ENCODE assay signal across 8 mouse cellular contexts in the genomic region with DNA sequence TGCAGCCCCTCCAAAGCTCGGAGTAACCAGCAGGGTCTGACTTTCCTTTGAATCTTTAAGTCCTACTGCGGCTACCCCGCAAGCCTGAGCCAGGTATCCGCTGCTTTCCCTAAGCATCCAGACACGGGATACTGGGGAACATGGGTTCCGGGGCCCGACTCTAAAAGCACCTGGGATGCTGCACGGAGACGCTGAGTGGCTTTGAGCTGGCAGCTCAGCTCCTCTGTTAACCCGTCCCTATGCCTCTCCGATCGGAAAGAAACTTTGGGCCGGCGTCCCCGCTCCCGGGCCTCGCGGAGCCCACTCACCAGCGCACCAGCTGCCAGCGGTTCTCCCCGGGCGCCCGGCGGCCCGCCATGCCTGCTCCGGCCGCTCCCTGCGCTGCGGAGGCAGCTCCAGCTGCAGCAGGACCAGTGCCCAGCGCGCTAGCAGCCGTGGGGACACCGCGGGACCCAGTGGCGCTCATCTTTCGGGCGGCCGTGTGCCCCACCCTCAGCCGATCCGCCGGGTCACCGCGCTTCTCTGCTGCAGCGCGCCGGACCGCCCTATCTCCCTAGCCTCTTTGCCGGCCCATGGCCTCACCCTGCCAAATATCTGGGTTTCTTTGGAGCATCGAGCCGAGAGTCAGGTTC. TPM values are rescaled to one million over a fixed set of nuclear protein-coding genes. Genes with fewer than 3 reads are reported as not detected.
DNase-seq lines count a peak whose midpoint lies in the region; ATAC-seq and TF ChIP-seq lines count a peak whose summit lies in the region.

A gene (minus strand): TSS at position 371 of the 632 bp plus-strand sequence.

- no peak for ATAC-seq in heart, embryonic 16.5 days (replicated peaks; ENCODE audit: extremely low read depth, insufficient read depth, low FRiP score)
- 0 out of 2 replicates have a peak, but pooled peaks have one; percentile 7 for ATAC-seq in midbrain, postnatal 0 days (ENCODE audit: low FRiP score)
- ATAC-seq in inflammation-experienced regulatory T-cells, adult 6 months, result no peak

- no peak for TF ChIP-seq CTCF in midbrain, postnatal 0 days (IDR thresholded peaks at IDR 0.05)

- 0 out of 2 replicates have a peak, but pooled peaks cover 10% of the 10 kb centered on the region for H3K4me1 ChIP-seq in heart, embryonic 16.5 days (ENCODE audit: control insufficient read depth, insufficient read depth, low read length)
- no peaks in the 10 kb centered on the region; the same call in 1 of the 2 replicates for H3K4me1 ChIP-seq in midbrain, postnatal 0 days (ENCODE audit: insufficient read depth, low read length)

- H3K27me3 ChIP-seq in heart, embryonic 16.5 days (ENCODE audit: control insufficient read depth, insufficient read depth, low read length), result peaks cover 34% of the 10 kb centered on the region
- peaks cover 25% of the 10 kb centered on the region; the same call in 1 of the 2 replicates for H3K27me3 ChIP-seq in midbrain, postnatal 0 days (ENCODE audit: insufficient read depth, low read length)

- no peaks in the 10 kb centered on the region for H3K9me3 ChIP-seq in heart, embryonic 16.5 days (replicated peaks; ENCODE audit: control insufficient read depth, low read length)
- H3K9me3 ChIP-seq in midbrain, postnatal 0 days (ENCODE audit: low read length), result no peaks in the 10 kb centered on the region

- H3K27ac ChIP-seq in heart, embryonic 16.5 days (ENCODE audit: low read length), result no peak within 1 kb of the TSS
- H3K27ac ChIP-seq in midbrain, postnatal 0 days (ENCODE audit: low read depth, low read length), result no peak within 1 kb of the TSS

- H3K4me2 ChIP-seq in heart, embryonic 16.5 days (ENCODE audit: low read depth, low read length), result peak within 1 kb of the TSS; percentile 74
- peak within 1 kb of the TSS; percentile 96 for H3K4me2 ChIP-seq in midbrain, postnatal 0 days (ENCODE audit: low read depth, low read length, poor library complexity, severe bottlenecking)

- peak within 1 kb of the TSS; percentile 42; the same call in 1 of the 2 replicates for H3K9ac ChIP-seq in heart, embryonic 16.5 days (ENCODE audit: low read length)
- H3K9ac ChIP-seq in midbrain, postnatal 0 days (replicated peaks; ENCODE audit: low read length, poor library complexity, severe bottlenecking), result peak within 1 kb of the TSS; percentile 55

- H3K36me3 ChIP-seq in heart, embryonic 16.5 days (ENCODE audit: control insufficient read depth, insufficient read depth), result no peaks in the 10 kb centered on the region
- no peaks in the 10 kb centered on the region for H3K36me3 ChIP-seq in midbrain, postnatal 0 days (ENCODE audit: insufficient read depth, low read length)

- H3K4me3 ChIP-seq in heart, embryonic 16.5 days (ENCODE audit: low read length), result peak within 1 kb of the TSS; percentile 48
- peak within 1 kb of the TSS; percentile 53 for H3K4me3 ChIP-seq in midbrain, postnatal 0 days (ENCODE audit: low read depth, low read length)

- DNase-seq in adrenal gland, adult (ENCODE audit: inconsistent age in 2 of 2, low spot score in 1 of 2), result peak; percentile 39 to 66
- no peak for DNase-seq in adrenal gland, adult 8-10 months
- peak; percentile 23 for DNase-seq in right cerebral cortex, postnatal 14 days
- DNase-seq in right cerebral cortex, postnatal 36 days (ENCODE audit: low spot score in 2 of 2), result no peak
- no peak for DNase-seq in left cerebral cortex, adult 8-10 months (ENCODE audit: low spot score in 2 of 2)
- DNase-seq in midbrain, postnatal 0 days (ENCODE audit: low spot score), result no peak

- WGBS in heart, embryonic 16.5 days, result 2% methylated on average over 50 of the region's 50 CpGs
- WGBS in midbrain, postnatal 0 days, result under 1% methylated on average over 50 of the region's 50 CpGs

RNA-seq across cellular contexts. Expression of the gene that starts here (rescaled TPM):
- total RNA-seq in adrenal gland, adult 8-10 months (2022), result 10 to 100 TPM in 2 of 4 experiments, 1 to 10 TPM in 2; 8.2 to 19.6 (median 12.7) TPM
- 2.0 and 3.0 TPM in 2 replicates for polyA plus RNA-seq in heart, embryonic 16.5 days (2015; fragmentation: Nextera tagmentation; extraction: Ambion mirVana)
- total RNA-seq in left cerebral cortex, adult 8-10 months (2022), result 100 to 1,000 TPM; 154 to 168 (median 162) TPM
- total RNA-seq in midbrain, postnatal 0 days (2014; rRNA removed), result 48.2 and 49.1 TPM in 2 replicates
- polyA plus RNA-seq in midbrain, postnatal 0 days (2015; fragmentation: Nextera tagmentation; extraction: Ambion mirVana), result 11.0 and 12.1 TPM in 2 replicates
- polyA plus RNA-seq in inflammation-experienced regulatory T-cells, adult 6 months (2017; shearing (Covaris generic)), result 10 to 100 TPM in 1 of 3 experiments, 1 to 10 TPM in 1, under 1 TPM in 1; 0.63 to 11.9 (median 1.6) TPM

Comparison
In these comparisons a context has a peak if more than half of its experiments do, and no peak if none do; other contexts are left out.
1. DNase-seq: peak in adrenal gland, adult (2 of 2) and right cerebral cortex, postnatal 14 days (single experiment); none in adrenal gland, adult 8-10 months (single experiment), right cerebral cortex, postnatal 36 days (0 of 2), left cerebral cortex, adult 8-10 months (0 of 2) and midbrain, postnatal 0 days (single experiment).